Mouse (Mus musculus): ENCODE data around the gene Slc1a1. TPM values are rescaled to one million over a fixed set of nuclear protein-coding genes. Genes with fewer than 3 reads are reported as not detected.

The Slc1a1 gene
- polyA plus RNA-seq, 1 experiment = 0.88 TPM

DNA sequence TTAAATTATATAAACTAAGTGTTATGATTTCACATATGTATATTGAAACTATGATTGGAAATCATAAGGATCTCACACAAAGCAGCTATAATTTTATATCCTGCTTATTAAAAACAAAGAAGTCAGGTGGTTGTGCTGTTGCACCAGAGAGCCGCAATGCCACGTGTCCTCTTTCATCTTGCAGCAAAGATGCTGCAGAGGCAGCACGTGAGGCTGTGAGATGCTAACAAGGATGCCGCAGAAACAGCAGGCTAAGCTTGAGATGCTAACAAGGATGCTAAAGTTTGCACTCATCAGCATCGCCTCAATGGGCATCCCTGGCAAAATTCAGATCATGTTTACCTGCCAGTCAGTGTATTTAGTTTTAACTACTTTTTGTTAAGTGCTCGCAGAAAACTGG lies 34.4 kb upstream of the Slc1a1 start:
- Histone ChIP-seq H3K4me1 (ENCODE audit: control insufficient read depth, insufficient read depth, low read length) (no peaks in the 10 kb centered on the region), H3K36me3 (ENCODE audit: control insufficient read depth, insufficient read depth, low read length, poor library complexity, severe bottlenecking) (no peaks in the 10 kb centered on the region), H3K9ac (ENCODE audit: low read depth, poor library complexity, severe bottlenecking) (no peak overlapping the region), H3K27me3 (ENCODE audit: control insufficient read depth, insufficient read depth, low read length, poor library complexity, severe bottlenecking) (no peaks in the 10 kb centered on the region), H3K4me3 (ENCODE audit: low read depth, low read length) (no peak overlapping the region), H3K9me3 (replicated peaks; ENCODE audit: control insufficient read depth, insufficient read depth, low read length, poor library complexity, severe bottlenecking) (no peaks in the 10 kb centered on the region), H3K27ac (ENCODE audit: insufficient read depth, low read length) (no peak overlapping the region)
- TF ChIP-seq EP300 (IDR thresholded peaks at IDR 0.05; ENCODE audit: insufficient read depth, low read depth, low read length) = no peak
- no peak for TF ChIP-seq CTCF (IDR thresholded peaks at IDR 0.05; ENCODE audit: low read depth, low read length)
- no peak for TF ChIP-seq POLR2A (IDR thresholded peaks at IDR 0.05; ENCODE audit: insufficient read depth, low read length)

DNA sequence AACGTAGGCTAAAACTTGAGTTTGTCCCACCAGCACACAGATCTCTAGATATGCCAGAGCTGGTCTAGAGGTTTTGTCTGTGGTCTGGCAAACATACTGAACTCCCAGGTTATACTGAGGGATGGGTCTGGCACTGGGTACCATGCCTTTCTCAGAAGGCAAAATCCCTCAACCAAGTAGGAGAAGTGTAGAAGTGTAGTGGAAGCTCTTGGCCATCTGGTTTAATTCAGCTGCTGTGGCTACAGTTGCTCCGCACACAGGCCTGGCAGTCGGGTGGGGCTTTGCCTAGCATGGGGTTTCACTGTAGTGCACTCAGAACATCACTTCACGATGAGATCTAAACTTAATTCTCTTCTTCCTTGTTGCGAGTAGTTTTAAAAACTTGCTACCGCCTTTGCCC lies 28.6 kb upstream of the Slc1a1 start:
- H3K4me1 ChIP-seq (ENCODE audit: control insufficient read depth, insufficient read depth, low read length) = no peaks in the 10 kb centered on the region
- no peak for TF ChIP-seq POLR2A (IDR thresholded peaks at IDR 0.05; ENCODE audit: insufficient read depth, low read length)
- TF ChIP-seq CTCF (IDR thresholded peaks at IDR 0.05; ENCODE audit: low read depth, low read length) = no peak
- no peak for TF ChIP-seq EP300 (IDR thresholded peaks at IDR 0.05; ENCODE audit: insufficient read depth, low read depth, low read length)
- no peaks in the 10 kb centered on the region for H3K9me3 ChIP-seq (replicated peaks; ENCODE audit: control insufficient read depth, insufficient read depth, low read length, poor library complexity, severe bottlenecking)
- H3K27ac ChIP-seq (ENCODE audit: insufficient read depth, low read length) = no peak overlapping the region
- H3K4me3 ChIP-seq (ENCODE audit: low read depth, low read length) = no peak overlapping the region
- H3K27me3 ChIP-seq (ENCODE audit: control insufficient read depth, insufficient read depth, low read length, poor library complexity, severe bottlenecking) = no peaks in the 10 kb centered on the region
- H3K36me3 ChIP-seq (ENCODE audit: control insufficient read depth, insufficient read depth, low read length, poor library complexity, severe bottlenecking) = no peaks in the 10 kb centered on the region
- no peak overlapping the region for H3K9ac ChIP-seq (ENCODE audit: low read depth, poor library complexity, severe bottlenecking)

DNA sequence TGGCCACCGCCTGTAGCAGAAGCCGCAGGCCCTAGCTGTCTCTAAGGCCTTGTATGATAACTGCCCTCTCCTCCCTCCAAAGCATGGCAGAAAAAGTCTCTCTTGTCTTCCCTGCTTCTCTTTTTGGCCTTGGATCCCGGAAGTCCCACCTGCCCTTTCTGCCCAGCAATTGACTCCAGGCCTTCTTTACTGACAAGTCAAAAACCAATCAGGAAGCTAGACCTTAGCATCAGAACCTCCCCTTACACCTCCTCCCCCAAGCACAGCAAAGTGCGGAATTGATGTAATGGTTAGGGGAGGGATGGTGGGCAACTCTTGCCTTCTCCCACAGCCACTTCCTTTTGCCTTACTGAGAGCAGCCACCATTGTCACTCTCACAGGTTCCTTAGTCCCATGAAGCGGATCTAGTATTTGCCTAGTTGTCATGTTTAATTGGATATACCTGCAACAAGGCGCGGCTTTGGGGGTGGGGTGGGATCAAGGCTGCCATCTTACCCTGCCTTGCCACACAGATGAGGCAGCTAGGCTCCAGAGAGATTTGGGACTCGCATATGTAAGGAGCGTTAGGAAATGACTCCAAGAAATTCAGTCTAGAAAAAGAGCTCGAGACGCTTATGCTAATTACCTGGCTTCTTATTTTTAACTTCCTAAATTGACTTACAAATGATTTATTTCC lies 27.9 kb upstream of the Slc1a1 start:
- Histone ChIP-seq H3K9me3 (replicated peaks; ENCODE audit: control insufficient read depth, insufficient read depth, low read length, poor library complexity, severe bottlenecking) (no peaks in the 10 kb centered on the region), H3K9ac (ENCODE audit: low read depth, poor library complexity, severe bottlenecking) (no peak overlapping the region), H3K4me3 (ENCODE audit: low read depth, low read length) (peak overlapping the region; percentile 21; the same call in 1 of the 2 replicates), H3K27me3 (ENCODE audit: control insufficient read depth, insufficient read depth, low read length, poor library complexity, severe bottlenecking) (no peaks in the 10 kb centered on the region), H3K4me1 (ENCODE audit: control insufficient read depth, insufficient read depth, low read length) (no peaks in the 10 kb centered on the region), H3K27ac (ENCODE audit: insufficient read depth, low read length) (no peak overlapping the region), H3K36me3 (ENCODE audit: control insufficient read depth, insufficient read depth, low read length, poor library complexity, severe bottlenecking) (no peaks in the 10 kb centered on the region)
- TF ChIP-seq EP300 (IDR thresholded peaks at IDR 0.05; ENCODE audit: insufficient read depth, low read depth, low read length) = no peak

DNA sequence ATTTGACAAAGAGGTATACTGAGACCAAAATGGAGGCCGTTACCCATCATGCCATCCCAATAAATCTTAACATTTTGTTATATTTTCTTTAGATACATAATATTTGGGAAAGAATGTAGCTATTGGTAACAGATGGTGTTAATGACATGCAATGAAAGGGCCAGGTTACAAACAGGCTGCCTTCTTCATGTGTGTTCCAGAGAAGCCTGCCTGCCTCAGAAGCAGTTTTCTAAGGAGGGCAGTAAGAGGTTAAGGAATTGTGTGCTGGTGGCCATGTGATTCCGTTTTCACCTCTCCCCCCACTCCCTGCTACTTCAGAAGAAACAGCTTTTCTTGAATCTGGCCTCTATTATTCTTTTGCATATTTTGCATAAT lies 27.4 kb upstream of the Slc1a1 start:
- H3K27ac ChIP-seq (ENCODE audit: insufficient read depth, low read length) = no peak overlapping the region
- H3K27me3 ChIP-seq (ENCODE audit: control insufficient read depth, insufficient read depth, low read length, poor library complexity, severe bottlenecking) = no peaks in the 10 kb centered on the region
- H3K4me1 ChIP-seq (ENCODE audit: control insufficient read depth, insufficient read depth, low read length) = no peaks in the 10 kb centered on the region
- no peak for TF ChIP-seq EP300 (IDR thresholded peaks at IDR 0.05; ENCODE audit: insufficient read depth, low read depth, low read length)
- TF ChIP-seq CTCF (IDR thresholded peaks at IDR 0.05; ENCODE audit: low read depth, low read length) = no peak
- no peak for TF ChIP-seq POLR2A (IDR thresholded peaks at IDR 0.05; ENCODE audit: insufficient read depth, low read length)
- no peaks in the 10 kb centered on the region for H3K9me3 ChIP-seq (replicated peaks; ENCODE audit: control insufficient read depth, insufficient read depth, low read length, poor library complexity, severe bottlenecking)
- no peak overlapping the region for H3K4me3 ChIP-seq (ENCODE audit: low read depth, low read length)
- H3K9ac ChIP-seq (ENCODE audit: low read depth, poor library complexity, severe bottlenecking) = no peak overlapping the region
- no peaks in the 10 kb centered on the region for H3K36me3 ChIP-seq (ENCODE audit: control insufficient read depth, insufficient read depth, low read length, poor library complexity, severe bottlenecking)

DNA sequence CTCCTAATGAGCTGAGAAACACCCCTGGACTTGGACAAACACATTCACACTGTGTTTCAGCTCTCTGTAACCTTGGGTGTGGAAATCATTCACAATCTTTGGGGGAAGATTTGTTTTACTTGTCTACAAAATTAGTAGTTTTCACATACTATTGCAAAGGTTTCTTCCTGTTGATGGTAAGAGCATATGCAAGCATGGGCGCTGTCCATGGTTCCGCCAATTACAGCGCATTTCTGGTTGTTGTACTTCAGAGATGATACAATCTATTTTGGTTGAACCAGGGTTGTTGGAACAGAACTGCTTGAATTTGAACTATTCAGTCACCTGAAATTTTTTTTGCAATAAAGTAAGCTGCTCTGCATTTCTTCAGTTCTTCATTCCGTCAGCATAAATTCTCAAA lies 16.6 kb upstream of the Slc1a1 start:
- H3K4me3 ChIP-seq (ENCODE audit: low read depth, low read length) = no peak overlapping the region
- TF ChIP-seq CTCF (IDR thresholded peaks at IDR 0.05; ENCODE audit: low read depth, low read length) = no peak
- TF ChIP-seq POLR2A (IDR thresholded peaks at IDR 0.05; ENCODE audit: insufficient read depth, low read length) = no peak
- TF ChIP-seq EP300 (IDR thresholded peaks at IDR 0.05; ENCODE audit: insufficient read depth, low read depth, low read length) = no peak
- H3K27me3 ChIP-seq (ENCODE audit: control insufficient read depth, insufficient read depth, low read length, poor library complexity, severe bottlenecking) = no peaks in the 10 kb centered on the region; the same call in 1 of the 2 replicates
- H3K9ac ChIP-seq (ENCODE audit: low read depth, poor library complexity, severe bottlenecking) = no peak overlapping the region
- H3K27ac ChIP-seq (ENCODE audit: insufficient read depth, low read length) = no peak overlapping the region
- H3K9me3 ChIP-seq (replicated peaks; ENCODE audit: control insufficient read depth, insufficient read depth, low read length, poor library complexity, severe bottlenecking) = 0 out of 2 replicates have a peak, but pooled peaks cover 5% of the 10 kb centered on the region
- H3K36me3 ChIP-seq (ENCODE audit: control insufficient read depth, insufficient read depth, low read length, poor library complexity, severe bottlenecking) = no peaks in the 10 kb centered on the region
- no peaks in the 10 kb centered on the region for H3K4me1 ChIP-seq (ENCODE audit: control insufficient read depth, insufficient read depth, low read length)

GRCm38 (mm10) chr19:28827697-28828328 lies 7.0 kb upstream of the Slc1a1 start:
- no peaks in the 10 kb centered on the region for H3K36me3 ChIP-seq (ENCODE audit: control insufficient read depth, insufficient read depth, low read length, poor library complexity, severe bottlenecking)
- no peak overlapping the region for H3K27ac ChIP-seq (ENCODE audit: insufficient read depth, low read length)
- no peaks in the 10 kb centered on the region for H3K9me3 ChIP-seq (replicated peaks; ENCODE audit: control insufficient read depth, insufficient read depth, low read length, poor library complexity, severe bottlenecking)
- no peak for TF ChIP-seq EP300 (IDR thresholded peaks at IDR 0.05; ENCODE audit: insufficient read depth, low read depth, low read length)
- TF ChIP-seq CTCF (IDR thresholded peaks at IDR 0.05; ENCODE audit: low read depth, low read length) = no peak
- no peak for TF ChIP-seq POLR2A (IDR thresholded peaks at IDR 0.05; ENCODE audit: insufficient read depth, low read length)
- no peak overlapping the region for H3K9ac ChIP-seq (ENCODE audit: low read depth, poor library complexity, severe bottlenecking)
- H3K4me3 ChIP-seq (ENCODE audit: low read depth, low read length) = no peak overlapping the region
- H3K27me3 ChIP-seq (ENCODE audit: control insufficient read depth, insufficient read depth, low read length, poor library complexity, severe bottlenecking) = no peaks in the 10 kb centered on the region; the same call in 1 of the 2 replicates
- H3K4me1 ChIP-seq (ENCODE audit: control insufficient read depth, insufficient read depth, low read length) = no peaks in the 10 kb centered on the region
